Mouse (Mus musculus): ENCODE results near the gene Gm28230.

Gene Gm28230

DNA sequence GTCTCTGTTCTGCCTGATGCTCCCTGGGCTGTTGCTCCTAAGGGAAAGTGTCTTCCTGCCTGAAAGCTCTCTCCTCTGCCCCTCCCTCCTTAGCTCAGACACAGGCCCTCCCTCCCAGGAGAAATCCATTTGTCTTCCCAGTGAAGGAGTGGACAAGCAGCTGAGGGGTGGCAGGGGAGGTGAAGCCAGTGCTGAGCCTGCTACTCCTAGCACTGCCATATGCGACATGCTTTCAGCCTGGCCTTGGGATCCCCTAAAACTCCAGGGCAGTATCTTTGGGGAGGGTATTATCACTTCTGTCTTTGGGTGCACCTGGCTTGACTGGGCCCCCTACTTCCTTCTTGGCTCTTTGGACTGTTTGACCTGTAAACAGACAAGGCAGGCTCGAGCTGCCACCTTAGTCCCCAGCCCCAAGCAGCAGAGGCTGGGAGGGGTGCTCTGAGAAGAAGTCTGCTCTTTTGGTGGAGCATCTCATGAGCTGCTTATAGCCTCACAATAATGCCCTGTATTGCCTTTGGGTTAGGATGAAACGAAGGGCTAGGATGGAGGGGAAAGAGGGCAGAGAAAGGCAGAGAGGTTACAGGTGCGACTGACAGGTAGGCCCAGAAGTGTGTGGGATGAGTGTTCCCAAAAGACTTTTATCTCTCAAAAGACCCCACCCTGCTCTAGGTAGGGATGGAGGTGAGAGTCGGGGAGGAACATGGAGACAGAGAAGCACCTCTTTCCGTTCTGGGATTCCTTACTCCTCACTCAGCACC is 19.2 kb downstream of the Gm28230 start:
- no peak for DNase-seq

DNA sequence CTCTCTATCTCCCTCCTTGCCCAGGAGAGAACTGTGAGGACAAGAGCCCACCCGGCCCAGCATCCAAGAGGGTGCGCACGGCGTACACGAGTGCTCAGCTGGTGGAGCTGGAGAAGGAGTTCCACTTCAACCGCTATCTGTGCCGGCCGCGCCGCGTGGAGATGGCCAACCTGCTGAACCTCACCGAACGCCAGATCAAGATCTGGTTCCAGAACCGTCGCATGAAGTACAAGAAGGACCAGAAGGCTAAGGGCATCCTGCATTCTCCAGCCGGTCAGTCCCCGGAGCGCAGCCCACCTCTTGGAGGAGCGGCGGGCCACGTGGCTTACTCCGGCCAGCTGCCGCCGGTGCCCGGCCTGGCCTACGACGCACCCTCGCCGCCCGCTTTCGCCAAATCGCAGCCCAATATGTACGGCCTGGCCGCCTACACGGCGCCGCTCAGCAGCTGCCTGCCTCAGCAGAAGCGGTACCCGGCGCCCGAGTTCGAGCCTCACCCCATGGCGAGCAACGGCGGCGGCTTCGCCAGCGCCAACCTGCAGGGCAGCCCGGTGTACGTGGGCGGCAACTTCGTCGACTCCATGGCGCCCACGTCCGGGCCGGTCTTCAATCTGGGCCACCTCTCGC is 19.9 kb downstream of the Gm28230 start:
- DNase-seq, result no peak

DNA sequence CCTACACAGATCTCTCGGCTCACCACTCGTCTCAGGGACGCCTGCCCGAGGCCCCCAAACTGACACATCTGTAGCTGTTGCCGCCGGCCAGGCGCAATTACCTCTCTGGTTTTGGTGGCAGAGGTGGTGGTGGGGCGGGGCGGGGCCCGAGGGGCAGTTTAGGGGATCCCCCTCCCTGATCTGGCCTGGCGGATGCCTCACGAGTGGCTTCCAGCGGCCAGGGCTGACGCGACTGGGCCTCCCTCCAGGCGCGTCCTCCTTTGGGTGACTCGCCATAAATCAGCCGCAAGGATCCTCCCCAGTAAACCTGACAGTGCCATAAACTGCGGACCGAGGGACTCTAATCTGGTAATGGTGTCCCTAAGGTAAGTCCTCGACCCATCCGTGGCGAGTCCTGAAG is 20.5 kb downstream of the Gm28230 start:
- DNase-seq, result no peak

DNA sequence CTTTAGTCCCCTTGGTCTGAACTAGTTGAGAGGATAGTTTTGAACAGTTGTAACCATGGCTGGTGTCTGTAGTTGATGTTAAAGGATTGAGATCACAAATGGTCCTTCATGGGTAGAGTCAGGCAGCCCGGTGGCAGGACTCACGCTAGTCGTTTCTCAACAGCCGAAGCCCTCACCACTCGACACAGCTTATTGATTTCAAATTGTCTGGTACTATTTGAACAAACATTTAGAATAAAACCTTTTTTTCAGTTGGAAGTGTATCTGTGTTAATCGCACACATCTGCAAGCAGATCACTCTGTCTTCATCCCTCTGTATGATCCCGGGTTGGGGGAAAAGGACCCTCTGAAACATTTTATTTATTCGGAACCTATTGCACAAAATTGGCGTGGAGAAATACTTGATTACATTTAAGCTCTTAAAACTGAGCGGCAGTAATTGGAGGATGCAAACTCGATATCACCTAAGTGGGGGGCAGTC is 21.2 kb downstream of the Gm28230 start:
- DNase-seq, result no peak

DNA sequence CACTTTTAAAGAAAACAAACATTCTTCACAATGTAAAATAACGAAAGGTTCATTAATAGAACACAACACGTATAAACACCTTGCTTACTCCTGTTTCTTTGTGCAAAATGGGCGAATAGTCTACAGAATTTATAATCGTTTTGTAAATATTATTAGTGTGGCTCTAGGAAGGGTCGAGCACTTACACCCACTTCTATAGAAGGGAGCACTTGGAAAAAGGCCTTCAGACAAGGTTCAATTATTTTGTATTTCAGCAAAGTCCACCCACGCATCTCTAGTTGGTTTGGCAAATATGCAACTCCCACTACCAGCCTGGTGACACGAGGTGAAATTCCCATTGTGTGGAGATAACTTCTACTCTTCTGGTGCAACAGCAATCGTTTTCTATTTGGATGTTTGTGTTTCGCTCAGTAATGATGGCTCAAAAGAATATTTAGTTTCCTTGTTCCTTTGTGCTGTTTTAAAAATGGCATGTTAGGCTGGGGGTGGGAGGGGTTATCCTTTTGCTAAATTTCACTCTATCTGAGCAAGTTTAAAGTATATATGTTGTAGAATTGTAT is 22.0 kb downstream of the Gm28230 start:
- no peak for DNase-seq

DNA sequence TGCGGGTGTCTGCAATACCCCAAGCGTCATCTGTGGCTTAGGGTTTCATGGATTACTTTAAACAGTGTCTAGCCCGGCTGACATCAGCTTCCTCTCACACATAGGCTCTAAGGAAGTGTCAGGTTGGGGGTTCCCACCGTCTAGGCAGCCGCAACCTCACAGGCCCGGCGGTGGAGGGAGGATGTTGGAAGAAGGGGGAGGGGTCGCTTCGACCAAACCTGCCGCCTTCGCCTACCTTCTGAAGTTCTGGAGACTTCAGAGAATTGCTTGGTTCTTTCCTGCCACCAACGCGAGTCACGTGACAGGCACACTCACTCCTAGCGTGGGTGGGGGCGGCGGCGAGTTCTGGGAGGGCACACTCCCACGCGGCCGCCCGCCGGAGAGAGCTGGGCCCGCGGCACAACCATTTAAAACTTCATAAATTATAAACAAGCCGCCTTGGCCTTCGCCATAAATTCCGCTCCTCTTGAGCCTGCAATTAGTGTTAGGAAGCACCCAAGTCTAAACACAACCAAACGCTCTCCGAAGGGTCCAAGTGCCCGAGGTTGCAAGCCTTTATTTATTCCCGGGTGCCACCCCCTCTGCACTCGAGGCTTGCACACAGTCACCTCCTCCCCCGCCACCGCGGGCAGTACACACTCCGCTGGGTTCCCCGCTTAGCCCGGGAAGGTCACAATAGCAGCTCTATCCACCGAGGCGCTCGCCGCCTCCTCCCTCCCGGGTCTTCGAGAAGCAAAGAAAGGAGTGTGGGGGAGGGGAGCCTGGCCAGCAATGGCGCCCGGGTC is 23.0 kb downstream of the Gm28230 start:
- DNase-seq, result no peak

DNA sequence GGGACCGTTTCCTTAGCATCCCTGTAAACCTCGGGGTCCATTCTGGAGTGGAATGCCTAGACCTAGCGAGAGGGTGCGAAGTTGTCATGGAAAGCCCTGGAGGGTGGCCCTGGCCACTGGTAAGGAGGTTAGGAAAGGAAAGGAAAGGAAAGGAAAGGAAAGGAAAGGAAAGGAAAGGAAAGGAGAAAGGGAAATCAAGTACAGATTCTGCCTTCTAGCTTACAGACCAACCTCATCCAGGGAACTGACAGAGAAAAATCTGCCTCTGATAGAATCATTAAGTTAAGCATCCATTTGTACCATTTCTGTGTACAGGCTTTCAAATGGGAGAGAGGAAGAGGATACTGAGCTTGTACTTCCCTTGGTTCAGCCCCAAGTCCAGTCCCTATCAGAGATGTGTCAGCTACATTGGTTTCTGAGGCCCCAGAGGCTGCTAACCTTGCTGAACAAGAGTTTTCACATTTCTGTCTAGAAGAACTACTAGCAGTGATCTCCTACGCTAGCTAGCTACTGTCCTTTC is 24.3 kb downstream of the Gm28230 start:
- no peak for DNase-seq

DNA sequence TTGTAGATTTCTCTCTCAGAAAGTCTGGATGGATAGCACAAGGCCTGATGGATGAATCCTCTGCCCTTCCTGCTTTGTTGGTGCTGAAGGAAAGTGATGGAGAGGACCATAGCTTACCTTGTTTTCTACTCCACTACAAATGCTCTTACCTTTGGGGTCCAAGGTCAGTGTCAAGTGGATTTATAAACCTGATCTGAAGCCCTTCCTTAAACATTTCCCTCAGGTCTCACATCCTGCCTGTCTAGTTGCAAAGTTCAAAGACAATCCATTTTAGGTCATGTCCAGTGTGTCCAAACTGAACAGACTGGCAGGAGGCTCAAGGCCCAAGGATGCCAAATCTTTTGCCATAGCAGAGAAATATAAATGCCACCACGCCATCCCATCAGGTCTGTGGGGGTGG is 25.3 kb downstream of the Gm28230 start:
- no peak for DNase-seq

DNA sequence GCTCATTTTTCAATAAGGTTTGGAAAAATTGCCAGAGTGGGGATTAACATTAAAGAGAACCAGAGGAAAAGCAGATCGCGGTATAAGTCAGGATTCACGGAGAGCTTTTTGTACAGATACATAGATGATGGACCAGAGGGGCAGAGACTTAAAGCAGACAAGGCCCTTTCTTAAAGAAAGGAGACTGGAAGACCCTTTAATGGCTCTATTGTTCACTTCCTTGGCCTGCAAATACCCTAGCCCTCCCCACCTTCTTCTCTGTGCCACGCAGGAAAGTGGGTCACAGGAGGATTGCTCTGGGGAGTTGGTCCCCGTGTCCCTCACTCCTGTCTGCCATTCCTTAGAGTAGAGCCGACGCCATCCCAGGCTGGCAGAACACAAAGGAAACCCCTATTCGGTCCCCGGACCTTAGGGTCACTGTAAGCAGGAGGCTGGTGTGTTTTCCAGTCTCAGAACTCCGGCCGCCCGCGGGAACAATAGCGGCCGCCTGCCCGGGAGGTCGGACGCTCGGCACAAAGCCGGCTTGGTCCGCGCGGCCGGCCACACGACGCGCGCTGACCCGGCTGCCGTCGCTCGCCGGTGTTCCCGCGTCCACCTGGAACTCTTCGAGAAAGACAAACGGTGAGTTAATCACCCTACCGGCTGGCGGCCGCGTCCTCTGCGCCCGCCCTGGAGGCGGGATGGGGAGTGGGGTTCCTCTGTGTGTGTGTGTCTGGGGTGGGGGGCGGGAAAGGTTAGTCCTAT is 26.1 kb downstream of the Gm28230 start:
- no peak for DNase-seq

DNA sequence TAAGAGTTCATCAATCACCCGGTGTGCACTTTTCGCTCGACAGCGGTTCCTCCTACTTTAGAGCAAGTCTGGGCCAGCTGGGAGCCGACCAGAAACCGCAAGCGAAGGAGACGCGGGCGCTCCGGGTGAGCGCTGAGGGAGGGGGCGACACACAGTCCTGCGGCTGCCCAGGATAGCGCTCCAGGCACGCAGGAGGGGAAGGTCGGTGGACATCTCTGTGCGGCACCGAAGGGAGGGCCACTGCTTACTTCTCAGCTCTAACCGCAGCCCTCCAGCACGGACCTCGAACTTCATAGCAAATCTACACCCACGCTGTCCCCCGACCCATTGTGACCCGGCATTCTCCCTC is 26.6 kb downstream of the Gm28230 start:
- DNase-seq, result no peak

DNA sequence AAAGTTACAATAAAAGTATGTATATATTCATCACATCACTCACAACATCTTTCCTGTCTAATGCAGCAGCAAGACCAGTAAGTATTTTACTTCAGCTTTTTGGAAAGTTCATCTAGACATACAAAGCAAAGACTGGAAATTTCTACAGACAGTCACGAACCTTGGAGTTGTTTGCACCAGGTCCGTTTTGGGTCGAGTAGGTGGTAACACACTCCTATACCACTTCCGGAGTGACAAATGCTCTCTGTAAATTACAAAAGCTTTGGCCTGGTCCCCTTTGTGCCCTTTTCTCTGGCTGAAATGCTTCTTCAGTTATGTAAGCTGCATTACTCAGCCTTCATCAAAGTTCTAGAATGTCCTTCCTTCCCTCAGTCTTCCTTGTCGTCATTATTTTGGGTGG is 27.2 kb downstream of the Gm28230 start:
- no peak for DNase-seq

DNA sequence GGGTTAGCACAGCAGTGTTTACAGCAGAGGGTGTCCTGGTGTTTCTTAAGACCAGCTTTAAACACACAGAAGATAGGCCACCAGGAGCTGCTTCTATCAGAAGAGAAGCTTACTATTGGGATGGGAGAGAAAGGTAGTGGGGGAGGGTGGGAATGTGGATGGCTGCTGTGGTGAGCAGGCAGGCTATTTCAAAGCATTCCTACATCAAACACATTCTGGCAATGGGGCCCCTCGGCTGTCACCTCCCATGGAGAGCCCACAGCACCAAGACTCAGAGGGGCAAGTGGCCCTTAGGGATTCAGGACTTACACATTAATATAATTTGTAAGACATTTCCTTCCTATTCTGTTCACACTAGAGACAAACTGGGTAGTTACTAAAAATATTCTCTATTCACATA is 33.6 kb downstream of the Gm28230 start:
- no peak for DNase-seq

DNA sequence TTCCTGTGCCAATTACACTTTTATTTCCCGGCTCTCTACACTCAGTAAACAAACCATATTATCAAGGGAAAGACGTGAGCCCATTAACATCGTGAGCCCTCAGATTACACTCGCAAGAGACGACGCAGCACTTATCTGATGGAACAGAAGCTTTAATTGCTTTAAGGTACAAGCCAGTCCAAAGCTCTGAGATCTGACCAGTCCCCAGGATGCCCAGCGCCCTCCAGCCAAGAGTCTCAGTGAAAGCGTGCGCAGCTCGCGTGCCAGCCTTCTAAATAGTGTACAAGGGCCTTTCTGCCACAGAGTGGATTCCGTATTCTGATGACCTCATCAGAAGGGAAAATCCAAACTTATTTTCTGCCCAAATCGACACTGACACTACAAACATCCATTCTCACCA is 35.4 kb downstream of the Gm28230 start:
- DNase-seq, result no peak

DNA sequence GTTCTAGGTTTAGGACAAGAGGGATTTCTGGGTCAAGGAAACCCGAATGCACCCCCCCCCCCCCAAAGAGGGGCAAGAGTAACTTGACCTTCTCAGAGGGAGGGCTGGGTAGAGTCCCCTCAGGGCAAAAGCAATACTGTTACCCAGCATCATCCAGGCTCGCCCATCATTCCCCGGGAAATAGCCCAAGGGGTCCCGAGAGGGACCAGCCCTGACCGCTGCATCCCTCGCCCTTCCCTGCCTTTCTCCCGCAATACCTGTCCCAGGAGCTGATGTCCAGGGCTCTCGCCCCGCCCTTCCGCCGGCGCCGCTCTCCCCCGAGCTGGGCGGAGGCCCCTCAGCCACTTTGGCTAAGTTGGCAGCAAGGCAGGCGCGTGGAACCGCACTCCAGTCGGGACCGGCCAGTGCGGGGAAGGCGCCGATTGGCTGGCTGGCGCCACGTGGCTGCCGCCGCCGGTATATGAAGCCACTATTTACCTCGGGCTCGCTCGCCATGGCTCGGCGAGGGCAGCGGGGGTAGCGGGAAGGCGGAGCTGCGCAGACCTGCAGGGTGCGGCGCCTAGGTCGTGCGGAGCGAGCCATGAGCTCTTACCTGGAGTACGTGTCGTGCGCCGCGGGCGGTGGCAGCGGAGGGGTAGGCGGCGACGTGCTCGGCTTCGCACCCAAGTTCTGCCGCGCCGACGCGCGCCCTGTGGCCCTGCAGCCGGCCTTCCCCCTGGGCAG is 36.2 kb downstream of the Gm28230 start, which contains the start of gene Hoxd1:
Gene Hoxd1 (plus strand): TSS at position 459 of the 723 bp plus-strand sequence.
- DNase-seq, result no peak

DNA sequence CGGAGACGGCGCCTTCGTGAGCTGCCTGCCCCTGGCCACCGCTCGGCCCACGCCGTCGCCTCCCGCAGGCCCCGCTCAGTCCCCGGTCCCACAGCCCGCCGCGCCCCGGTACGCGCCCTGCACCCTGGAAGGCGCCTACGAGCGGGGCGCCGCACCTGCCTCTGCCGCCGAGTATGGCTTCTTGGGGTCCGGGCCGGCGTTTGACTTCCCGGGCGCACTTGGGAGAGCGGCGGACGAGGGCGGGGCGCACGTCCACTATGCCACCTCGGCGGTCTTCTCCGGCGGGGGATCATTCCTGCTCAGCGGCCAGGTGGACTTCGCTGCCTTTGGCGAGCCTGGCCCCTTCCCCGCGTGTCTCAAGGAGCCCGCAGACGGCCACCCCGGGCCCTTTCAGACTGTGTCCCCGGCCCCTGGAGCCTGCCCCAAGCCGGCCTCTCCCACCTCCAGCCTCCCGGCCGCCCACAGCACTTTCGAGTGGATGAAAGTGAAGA is 36.8 kb downstream of the Gm28230 start:
- DNase-seq, result no peak

DNA sequence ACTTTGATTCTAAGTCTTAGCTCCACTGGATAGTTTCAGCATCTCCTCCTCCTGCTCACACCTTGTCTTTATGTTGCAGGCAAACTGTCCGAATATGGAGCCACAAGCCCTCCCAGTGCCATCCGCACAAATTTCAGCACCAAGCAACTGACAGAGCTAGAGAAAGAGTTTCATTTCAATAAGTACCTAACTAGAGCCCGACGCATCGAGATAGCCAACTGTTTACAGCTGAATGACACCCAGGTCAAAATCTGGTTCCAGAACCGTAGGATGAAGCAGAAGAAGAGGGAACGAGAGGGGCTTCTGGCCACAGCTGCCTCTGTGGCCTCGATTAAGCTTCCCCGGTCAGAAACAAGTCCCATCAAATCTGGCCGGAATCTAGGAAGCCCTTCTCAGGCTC is 37.4 kb downstream of the Gm28230 start:
- DNase-seq, result no peak

DNA sequence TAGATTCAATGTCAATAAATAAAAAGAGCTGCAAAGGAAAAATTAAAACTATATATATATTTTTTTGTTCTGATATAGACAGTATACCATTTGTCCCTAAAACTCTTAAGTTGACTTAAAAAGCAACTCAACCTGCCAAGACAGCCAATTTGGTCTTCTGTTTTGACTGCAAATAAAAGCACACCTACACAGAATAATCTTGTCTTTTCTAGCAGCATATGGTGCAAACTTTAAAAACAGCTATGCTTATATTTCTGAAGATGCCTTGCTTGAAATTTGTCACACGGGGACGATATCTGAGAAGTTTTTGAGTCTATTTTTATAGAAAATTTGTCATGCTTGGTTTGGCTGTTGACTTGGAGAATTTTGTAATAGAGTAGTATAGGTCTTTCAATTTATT is 47.8 kb downstream of the Gm28230 start:
- DNase-seq, result no peak

DNA sequence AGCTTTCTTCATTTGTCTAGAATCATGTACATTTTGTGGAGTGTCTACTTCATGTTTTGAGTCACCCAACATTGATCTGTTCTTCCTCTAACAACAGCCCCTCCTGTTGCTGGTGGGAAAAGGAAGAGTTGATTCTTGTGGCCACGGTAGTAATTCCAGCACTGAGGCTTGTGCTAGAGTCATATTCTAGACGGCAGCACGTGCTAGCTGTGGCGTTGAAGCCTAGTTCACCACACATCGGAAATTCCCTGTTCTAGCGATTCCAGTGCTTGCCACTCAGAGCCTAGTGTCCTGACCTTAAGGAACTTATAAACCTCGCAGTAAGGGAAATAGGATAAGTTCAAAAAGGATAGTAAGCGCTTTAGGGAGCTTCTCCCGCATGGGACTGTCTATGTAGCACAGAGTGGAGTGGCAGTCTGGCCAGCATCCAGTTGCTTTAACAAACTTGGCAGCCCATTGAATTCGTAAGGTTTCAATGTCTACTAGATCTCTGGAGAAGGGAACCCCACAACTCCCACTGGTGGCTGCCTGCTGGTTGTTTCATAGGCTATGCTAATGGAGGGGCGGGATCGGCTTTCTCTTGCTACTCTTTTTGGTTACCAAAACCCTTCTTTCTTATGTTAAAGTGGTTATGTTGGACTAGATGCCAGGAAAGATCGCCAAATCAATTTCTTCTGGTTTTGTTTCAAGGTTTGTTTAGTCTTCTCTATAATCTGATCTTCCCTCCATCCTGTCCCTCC is 51.2 kb downstream of the Gm28230 start:
- no peak for DNase-seq

DNA sequence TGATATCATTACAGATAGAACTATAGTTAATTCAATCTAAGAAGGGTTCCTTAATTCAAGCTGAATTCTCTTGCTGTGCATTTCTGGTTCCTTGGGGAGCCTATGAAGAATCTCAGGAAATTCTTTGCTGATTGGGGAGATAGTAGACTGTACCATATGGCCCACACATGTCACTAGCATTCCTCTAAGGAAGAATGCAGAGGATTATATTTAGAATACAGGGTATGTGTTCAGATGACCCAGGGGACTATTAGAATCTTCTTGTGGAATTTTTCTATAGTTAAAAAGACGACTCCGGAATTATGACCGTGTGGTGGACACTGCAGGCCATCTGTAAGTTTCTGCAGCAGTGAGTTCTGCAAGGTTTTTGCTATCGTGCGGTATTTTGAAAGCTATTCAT is 54.9 kb downstream of the Gm28230 start:
- DNase-seq, result no peak

DNA sequence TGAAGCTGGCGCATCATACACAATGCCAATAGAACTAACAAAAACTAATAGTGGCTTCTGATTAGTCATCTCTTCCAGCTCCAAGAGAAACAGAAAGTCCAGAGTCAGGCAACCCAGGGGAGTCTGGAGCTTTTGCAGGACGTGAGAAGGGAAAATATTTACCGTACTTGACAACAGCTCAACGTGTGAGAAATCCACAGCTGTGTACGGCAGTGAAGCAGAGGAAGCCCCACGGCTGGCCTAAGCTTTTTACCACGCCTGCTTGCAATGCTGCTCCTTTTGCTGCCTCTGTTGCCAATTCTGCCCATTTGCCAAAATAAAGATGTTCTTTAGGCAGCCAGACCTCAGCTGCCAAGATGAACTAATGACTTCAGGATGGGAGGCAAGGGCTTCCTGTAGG is 69.0 kb downstream of the Gm28230 start:
- no peak for DNase-seq
